ENCODE assay signal across 22 mouse cellular contexts in genomic region chr1:58298347-58298746, GRCm38 (mm10). TPM values are rescaled to one million over a fixed set of nuclear protein-coding genes. Genes with fewer than 3 reads are reported as not detected.
DNase-seq lines count a peak whose midpoint lies in the region; ATAC-seq lines count a peak whose summit lies in the region.
"Had no signal": no experiment of that assay in that cellular context is flagged by ENCODE, and none has a peak within 500 bp of the region (broad histone marks: within the 10 kb centered on the region; RNA-seq: fewer than 3 reads in every experiment).

No protein-coding gene starts in this region.

- ATAC-seq in heart, embryonic 12.5 days (ENCODE audit: insufficient number of reproducible peaks, low FRiP score) = no peak
- ATAC-seq: forebrain, embryonic 16.5 days; intestine, embryonic 15.5 days had no signal

- no peaks in the 10 kb centered on the region for H3K36me3 ChIP-seq in heart, embryonic 12.5 days
- H3K36me3 ChIP-seq: embryonic facial prominence, embryonic 13.5 days; forebrain, embryonic 12.5 days; heart, embryonic 15.5 days; intestine, embryonic 15.5 days had no signal

- peak; percentile 48 for DNase-seq in adrenal gland, postnatal 14 days
- DNase-seq in adrenal gland, postnatal 25 days = no peak
- peak; percentile 17 for DNase-seq in heart, postnatal 25 days (ENCODE audit: low spot score)
- peak; percentile 53 for DNase-seq in 3134 (ENCODE audit: extremely low read depth, insufficient read length, low spot score)
- peak; percentile 84 for DNase-seq in adipocyte (ENCODE audit: low spot score)
- DNase-seq in gastrocnemius, postnatal 14 days = no peak
- DNase-seq: cerebellum, adult 11 months; cerebellum, adult 8-10 months; cerebellum, postnatal 25 days; gastrocnemius, postnatal 10 days; kidney, adult 18-20 months had no signal

- WGBS in heart, embryonic 12.5 days = 68% methylated on average over 6 of the region's 6 CpGs

- 0 out of 2 replicates have a peak, but pooled peaks cover 2% of the 10 kb centered on the region for H3K4me1 ChIP-seq in heart, embryonic 12.5 days (replicated peaks)
- H3K4me1 ChIP-seq: forebrain, embryonic 12.5 days; heart, embryonic 15.5 days; intestine, embryonic 15.5 days had no signal

- no peak overlapping the region for H3K27ac ChIP-seq in heart, embryonic 12.5 days (ENCODE audit: poor library complexity, severe bottlenecking)
- H3K27ac ChIP-seq: embryonic facial prominence, embryonic 13.5 days; forebrain, embryonic 12.5 days; heart, embryonic 15.5 days; hindbrain, embryonic 14.5 days; intestine, embryonic 15.5 days had no signal

- no peak overlapping the region for H3K4me3 ChIP-seq in heart, embryonic 12.5 days
- H3K4me3 ChIP-seq: embryonic facial prominence, embryonic 13.5 days; forebrain, embryonic 12.5 days; heart, embryonic 15.5 days; intestine, embryonic 15.5 days had no signal

- H3K9me3 ChIP-seq in heart, embryonic 12.5 days (replicated peaks) = no peaks in the 10 kb centered on the region
- H3K9me3 ChIP-seq: embryonic facial prominence, embryonic 13.5 days; forebrain, embryonic 12.5 days; heart, embryonic 15.5 days; intestine, embryonic 15.5 days had no signal

- no peak overlapping the region for H3K9ac ChIP-seq in heart, embryonic 12.5 days
- H3K9ac ChIP-seq: embryonic facial prominence, embryonic 13.5 days; forebrain, embryonic 12.5 days; heart, embryonic 15.5 days; hindbrain, embryonic 14.5 days; intestine, embryonic 15.5 days had no signal

- no peak overlapping the region for H3K4me2 ChIP-seq in heart, embryonic 12.5 days
- H3K4me2 ChIP-seq: embryonic facial prominence, embryonic 13.5 days; forebrain, embryonic 12.5 days; heart, embryonic 15.5 days; hindbrain, embryonic 14.5 days; intestine, embryonic 15.5 days had no signal

- intact Hi-C loops in heart, postnatal 25 days (cut with DNase I) = loop anchor here (10.0 kb wide), 2 partner anchors 334 to 874 kb away; no protein-coding TSS in a partner anchor
- intact Hi-C loops in gastrocnemius, postnatal 14 days (cut with DNase I; ENCODE audit: low total_unique reads) = loop anchor here (5.0 kb wide), 1 partner anchor 141 kb away; no protein-coding TSS in a partner anchor

- no peaks in the 10 kb centered on the region for H3K27me3 ChIP-seq in heart, embryonic 12.5 days (replicated peaks)
- H3K27me3 ChIP-seq: embryonic facial prominence, embryonic 13.5 days; forebrain, embryonic 12.5 days; heart, embryonic 15.5 days; intestine, embryonic 15.5 days had no signal

RNA-seq across cellular contexts. Expression of gene Aox2, which starts 20.2 kb away (rescaled TPM):
- total RNA-seq in adrenal gland, postnatal 14 days (2021) = 0.23 and 0.26 TPM in 2 replicates
- total RNA-seq in adrenal gland, postnatal 25 days (2021) = 0.27 and 0.52 TPM in 2 replicates
- total RNA-seq in heart, postnatal 25 days (2021) = not detected
- polyA plus RNA-seq in heart, embryonic 12.5 days (2016; fragmentation: Nextera tagmentation; extraction: Ambion mirVana) = not detected in 2 replicates
- total RNA-seq in gastrocnemius, postnatal 14 days (2021) = under 1 TPM; 0.08 to 0.13 TPM
- total RNA-seq: heart, adult 8-10 months; hematopoietic stem cell, adult 5-6 weeks had no signal
- polyA plus RNA-seq: cortical plate, adult 2 months; forebrain, embryonic 16.5 days; gonadal fat pad, adult 2 months; heart, embryonic 15.5 days had no signal

Comparison
In these comparisons a context has a peak if more than half of its experiments do, and no peak if none do; other contexts are left out.
1. DNase-seq: peak in adrenal gland, postnatal 14 days (single experiment), heart, postnatal 25 days (single experiment), 3134 (single experiment) and adipocyte (single experiment); none in adrenal gland, postnatal 25 days (single experiment) and gastrocnemius, postnatal 14 days (single experiment).